Mouse (Mus musculus): ENCODE measurements at regions not wholly inside any gene's neighbourhood (a gene's known extent, or its start where the extent isn't known, plus 50 kb on each side); places are given as distances from the start of the nearest gene placed in this dataset.
"Not testable (repeated sequence)": the region's sequence is repeated elsewhere in the genome, so short reads cannot be mapped to it uniquely, and the experiment has no call there.

- not testable (repeated sequence) for TF ChIP-seq POLR2A (IDR thresholded peaks at IDR 0.05; ENCODE audit: low read depth, low read length); CTCF (conservative IDR thresholded peaks at IDR 0.05 in 1 of 2, IDR thresholded peaks at IDR 0.05 in 1 of 2; ENCODE audit: low read depth in 2 of 2, low read length in 2 of 2); RAD21 (IDR thresholded peaks at IDR 0.05; ENCODE audit: low read depth, low read length); ETS1 (conservative IDR thresholded peaks at IDR 0.05; ENCODE audit: low read depth, low read length); ZKSCAN1 (IDR thresholded peaks at IDR 0.05; ENCODE audit: borderline replicate concordance, low read depth, low read length); MAX (IDR thresholded peaks at IDR 0.05; ENCODE audit: low read length); SMC3 (IDR thresholded peaks at IDR 0.05; ENCODE audit: low read depth, low read length)
These were observed 599.1 kb upstream of the Negr1 start for GRCm38 (mm10) chr3:155962496-155962895.

Measured in CH12.LX (cell line).